Mouse (Mus musculus) kidney, postnatal 4 days (tissue): ENCODE data around the gene Aars2.

Experiments
- DNase-seq, 2 experiments: peaks; one replicate each; pipeline ENCODE4 v3.0.0; 2021; ENCODE audit warnings: mixed read lengths in 2 of 2

Gene Aars2

GRCm38 (mm10) chr17:45544001-45544872, 37.6 kb downstream of the Aars2 start:
- no peak for DNase-seq

GRCm38 (mm10) chr17:45544873-45545277, 38.2 kb downstream of the Aars2 start:
- peak in 1 of 2 experiments; percentile 39 for DNase-seq

- peak in 1 of 2 experiments; percentile 46 for DNase-seq
Measured at GRCm38 (mm10) chr17:45545278-45545961, 38.8 kb downstream of the Aars2 start.

GRCm38 (mm10) chr17:45546941-45547340, 40.3 kb downstream of the Aars2 start:
- DNase-seq: no peak

- DNase-seq: no peak
Measured at GRCm38 (mm10) chr17:45547461-45548190, 41.0 kb downstream of the Aars2 start.

GRCm38 (mm10) chr17:45548541-45549512, 42.2 kb downstream of the Aars2 start:
- peak; percentile 41 to 59 for DNase-seq

- DNase-seq: peak; percentile 70 to 74
Measured at GRCm38 (mm10) chr17:45549617-45550181, 43.1 kb downstream of the Aars2 start, which contains the start of gene Tmem151b. Gene Tmem151b, minus strand, starts transcription at chr17:45549677.

GRCm38 (mm10) chr17:45550253-45550652, 43.6 kb downstream of the Aars2 start:
- no peak for DNase-seq

GRCm38 (mm10) chr17:45551249-45551796, 44.7 kb downstream of the Aars2 start:
- no peak for DNase-seq

- DNase-seq: peak; percentile 86 to 87
Measured at GRCm38 (mm10) chr17:45551816-45552451, 45.3 kb downstream of the Aars2 start.

GRCm38 (mm10) chr17:45553065-45553464, 46.4 kb downstream of the Aars2 start:
- no peak for DNase-seq

- no peak for DNase-seq
Measured at GRCm38 (mm10) chr17:45554420-45554819, 47.8 kb downstream of the Aars2 start.

- DNase-seq: peak; percentile 99
Measured at GRCm38 (mm10) chr17:45555452-45556106, 48.9 kb downstream of the Aars2 start, which contains the start of gene Nfkbie. Gene Nfkbie, plus strand, starts transcription at chr17:45555703.

- no peak for DNase-seq
Measured at GRCm38 (mm10) chr17:45556107-45556489, 49.5 kb downstream of the Aars2 start.

GRCm38 (mm10) chr17:45556514-45557245, 50.0 kb downstream of the Aars2 start:
- peak in 1 of 2 experiments; percentile 3 for DNase-seq

GRCm38 (mm10) chr17:45557246-45557824, 50.7 kb downstream of the Aars2 start:
- DNase-seq: peak in 1 of 2 experiments; percentile 27

- peak in 1 of 2 experiments; percentile 10 for DNase-seq
Measured at GRCm38 (mm10) chr17:45557998-45558862, 51.6 kb downstream of the Aars2 start.
